Mouse (Mus musculus) CD8-positive naive resting alpha-beta T cell, adult 2 months (primary cell): ENCODE data around the gene Vmn1r39.
"Not testable (repeated sequence)": the region's sequence is repeated elsewhere in the genome, so short reads cannot be mapped to it uniquely, and the experiment has no call there.

Source experiments
- DNase-seq, 2 experiments: peaks; one replicate each; pipeline ENCODE4 v3.0.0; 2022; ENCODE audit warnings: low read depth in 2 of 2, low spot score in 2 of 2

Vmn1r39 gene

DNA sequence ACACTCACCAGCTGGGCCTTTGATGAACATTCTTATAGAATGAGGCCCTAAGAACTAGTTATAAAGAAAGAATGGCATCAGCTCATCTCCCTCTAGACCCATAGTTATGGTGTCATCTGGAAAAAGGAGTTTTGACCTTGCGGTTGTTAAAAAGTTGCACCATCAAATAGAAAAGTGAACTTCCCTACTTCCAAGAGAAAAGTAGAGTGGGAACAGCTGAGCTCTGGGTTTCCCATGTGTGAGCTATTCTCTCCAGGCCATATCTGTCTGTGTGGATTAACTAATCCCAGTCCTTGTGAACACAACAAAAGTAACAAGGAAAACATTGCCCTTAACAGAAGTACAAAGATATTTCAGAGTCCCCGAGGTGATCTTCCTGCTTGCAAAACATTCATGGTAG lies at the start of gene Vmn1r39:
Gene Vmn1r39 (minus strand): TSS at position 101 of the 400 bp plus-strand sequence.
- DNase-seq = no peak

DNA sequence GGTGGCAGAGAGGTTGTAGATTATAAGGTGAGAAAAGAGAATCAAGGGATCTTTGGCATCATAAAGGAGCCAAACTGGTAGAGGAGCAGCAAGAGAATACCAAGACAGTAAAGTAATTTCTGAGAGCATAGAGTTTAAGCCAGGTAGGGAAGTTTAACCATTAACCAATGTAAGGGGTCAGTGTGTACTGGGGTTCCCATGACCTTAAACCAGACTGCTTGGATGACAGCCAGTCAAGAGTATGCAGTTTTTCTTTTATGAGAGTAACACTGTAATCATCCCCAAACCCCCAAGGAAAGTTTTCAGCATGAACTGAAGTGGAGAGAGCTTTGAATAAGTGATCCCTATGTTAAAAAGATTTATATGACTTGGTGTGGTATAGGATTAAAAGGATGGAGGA lies 49.0 kb upstream of the Vmn1r39 start:
- DNase-seq = no peak

DNA sequence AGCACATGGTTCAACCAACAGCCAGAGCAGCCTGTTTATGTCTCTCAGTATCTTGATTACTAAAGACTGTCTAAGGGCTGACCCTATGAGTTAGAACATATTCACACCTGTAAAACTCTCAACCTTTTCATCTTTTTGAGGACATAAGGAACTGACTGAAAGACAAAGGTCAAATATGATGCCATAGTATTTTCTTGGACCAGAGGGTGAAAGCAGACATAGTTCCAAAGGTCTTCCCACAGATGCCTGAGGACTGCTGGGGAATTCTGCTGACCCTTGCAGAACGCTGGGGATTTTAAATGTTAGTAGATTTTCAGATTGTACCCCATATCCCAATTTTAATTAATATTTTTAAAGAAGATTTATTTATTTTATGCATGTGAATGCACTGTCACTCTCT lies 47.9 kb upstream of the Vmn1r39 start:
- DNase-seq = no peak

DNA sequence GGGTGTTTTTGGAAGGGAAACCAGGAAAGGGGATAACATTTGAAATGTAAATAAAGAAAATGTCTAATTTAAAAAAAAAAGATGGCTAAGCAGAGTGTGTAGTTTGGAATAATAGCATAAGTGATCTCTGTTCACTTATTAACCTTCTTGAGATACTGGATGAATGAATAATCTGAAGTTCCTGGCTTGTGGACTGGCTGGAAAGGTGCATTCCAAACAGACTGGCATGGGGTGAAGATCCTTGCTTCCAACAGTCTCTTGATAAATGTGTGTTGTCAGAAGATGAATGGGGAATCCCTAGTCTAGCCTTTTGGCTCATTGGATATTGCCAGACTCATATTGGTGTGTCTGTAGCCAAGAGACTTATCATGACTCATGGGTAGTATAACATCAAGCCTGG lies 45.8 kb upstream of the Vmn1r39 start:
- no peak for DNase-seq

DNA sequence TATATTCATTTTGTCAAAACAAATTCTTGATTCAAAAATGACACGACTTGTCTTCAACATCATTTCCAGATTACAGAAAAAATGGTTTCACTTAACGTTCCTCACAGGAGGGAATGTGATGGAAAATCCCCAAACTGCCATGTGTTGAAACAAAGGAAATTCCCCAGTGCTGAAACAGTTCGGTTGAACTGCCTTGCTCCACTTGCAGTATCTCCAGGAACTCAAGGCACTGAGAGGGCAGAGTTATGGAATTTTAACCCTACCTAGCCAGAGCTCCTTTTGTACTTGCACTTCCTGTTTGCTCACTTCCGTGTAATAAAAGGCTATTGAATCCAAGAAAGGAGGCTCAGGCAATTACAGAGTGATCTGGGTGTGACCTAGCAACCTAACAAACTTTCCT lies 38.5 kb upstream of the Vmn1r39 start:
- no peak for DNase-seq

DNA sequence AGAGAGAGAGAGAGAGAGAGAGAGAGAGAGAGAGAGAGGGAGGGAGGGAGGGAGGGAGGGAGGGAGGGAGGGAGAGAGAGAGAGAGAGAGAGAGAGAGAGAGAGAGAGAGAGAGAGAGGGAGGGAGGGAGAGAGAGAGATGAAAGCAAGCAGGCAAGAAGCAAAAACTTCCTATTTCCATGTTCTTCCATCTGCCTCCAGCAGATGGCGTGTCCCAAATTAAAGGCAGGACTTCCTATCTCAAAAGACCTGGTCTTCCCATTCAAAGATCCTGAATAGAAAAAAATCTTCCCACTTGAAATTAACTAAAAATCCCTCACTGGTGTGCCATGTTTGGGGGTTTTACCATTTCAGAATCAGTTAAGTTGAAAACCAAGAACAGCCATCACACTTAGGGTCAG lies 30.2 kb upstream of the Vmn1r39 start:
- DNase-seq = not testable (repeated sequence)

DNA sequence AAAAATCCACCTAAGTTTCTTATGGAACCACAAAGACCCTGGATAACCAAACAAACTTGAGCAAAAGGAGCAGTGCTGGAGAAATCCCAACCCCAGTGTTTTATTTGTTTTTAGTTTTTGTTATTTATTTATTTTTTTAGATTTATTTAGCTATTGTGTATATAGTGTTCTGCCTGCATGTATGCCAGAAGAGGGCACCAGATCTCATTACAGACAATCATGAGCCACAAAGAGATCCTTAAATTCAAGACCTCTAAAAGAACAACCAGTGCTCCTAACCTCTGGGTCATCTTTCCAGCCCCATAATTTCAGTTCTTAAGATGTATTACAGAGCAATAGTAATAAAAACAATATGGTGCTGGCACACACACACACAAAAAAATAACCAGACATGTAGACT lies 26.5 kb upstream of the Vmn1r39 start:
- DNase-seq = no peak

DNA sequence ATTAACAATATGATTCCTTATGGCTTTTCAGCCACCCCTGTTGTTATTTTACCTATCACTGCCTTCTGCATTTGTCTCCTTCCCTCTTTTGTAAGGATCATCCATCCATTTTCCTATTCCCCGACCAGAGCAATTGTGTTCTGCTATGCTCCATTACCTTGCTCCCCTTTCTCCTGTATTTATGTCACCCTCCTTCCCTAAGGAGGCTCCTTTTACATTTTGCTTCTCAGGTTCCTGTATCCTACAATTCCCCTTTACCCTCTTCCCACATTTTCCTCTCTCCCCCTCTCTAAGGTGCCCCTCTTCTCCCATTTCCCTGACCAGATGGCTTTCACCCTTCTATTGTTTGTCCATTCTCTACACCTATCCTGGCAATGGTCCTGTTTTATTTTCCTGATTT lies 4.1 kb downstream of the Vmn1r39 start:
- DNase-seq = no peak

- DNase-seq = no peak
Observed at GRCm38 (mm10) chr6:66805713-66806112, 4.7 kb downstream of the Vmn1r39 start.

DNA sequence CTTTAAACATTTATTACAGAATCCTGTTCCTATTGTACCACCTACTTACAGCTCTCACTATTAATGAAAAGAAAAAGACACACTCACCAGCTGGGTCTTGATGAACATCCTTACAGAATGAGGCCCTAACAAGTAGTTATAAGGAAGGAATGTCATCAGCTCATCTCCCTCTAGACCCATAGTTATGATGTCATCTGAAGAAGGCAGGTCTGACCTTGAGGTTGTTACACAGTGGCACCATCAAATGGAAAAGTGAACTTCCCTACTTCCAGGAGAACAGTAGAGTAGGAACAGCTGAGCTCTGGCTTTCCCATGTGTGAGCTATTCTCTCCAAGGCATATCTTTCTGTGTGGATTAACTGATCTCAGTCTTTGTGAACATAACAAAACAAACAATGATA lies 27.9 kb downstream of the Vmn1r39 start, which contains the start of gene Vmn1r38:
Gene Vmn1r38 (minus strand): TSS at position 101 of the 400 bp plus-strand sequence.
- not testable (repeated sequence) for DNase-seq
